Mouse (Mus musculus) T-helper 2 cell (primary cell): ENCODE results near the gene Cxcl14.

Experiments
- in situ Hi-C: fragments of 300-600 bp; cut with MboI, MseI; formaldehyde crosslinking; loops from one replicate; pipeline ENCODE4 v1.15.1; 2025; ENCODE audit warnings: high pct_unique_total_duplicates

The Cxcl14 gene

GRCm38 (mm10) chr13:56289998-56290397, 6.4 kb downstream of the Cxcl14 start:
- in situ Hi-C loops = no loop called here

GRCm38 (mm10) chr13:56289261-56289660, 7.1 kb downstream of the Cxcl14 start:
- in situ Hi-C loops = no loop called here

- in situ Hi-C loops = no loop called here
Observed at GRCm38 (mm10) chr13:56288601-56289000, 7.8 kb downstream of the Cxcl14 start.

GRCm38 (mm10) chr13:56287091-56287490, 9.3 kb downstream of the Cxcl14 start:
- in situ Hi-C loops = no loop called here

GRCm38 (mm10) chr13:56283321-56283720, 13.0 kb downstream of the Cxcl14 start:
- in situ Hi-C loops = loop anchor here (5.0 kb wide), 1 partner anchor 144 kb away; the partner anchor contains the start of gene Gm3045

- in situ Hi-C loops = loop anchor here (5.0 kb wide), 1 partner anchor 147 kb away; the partner anchor contains the start of gene Gm3045
Observed at GRCm38 (mm10) chr13:56280356-56280755, 16.0 kb downstream of the Cxcl14 start.

- in situ Hi-C loops = no loop called here
Observed at GRCm38 (mm10) chr13:56279439-56279838, 16.9 kb downstream of the Cxcl14 start.

GRCm38 (mm10) chr13:56275171-56275570, 21.2 kb downstream of the Cxcl14 start:
- in situ Hi-C loops = no loop called here

GRCm38 (mm10) chr13:56270124-56270523, 26.2 kb downstream of the Cxcl14 start:
- in situ Hi-C loops = no loop called here

GRCm38 (mm10) chr13:56267396-56267795, 29.0 kb downstream of the Cxcl14 start:
- in situ Hi-C loops = loop anchor here (5.0 kb wide), 1 partner anchor 70 kb away; no protein-coding TSS in a partner anchor

GRCm38 (mm10) chr13:56266435-56266834, 29.9 kb downstream of the Cxcl14 start:
- in situ Hi-C loops = loop anchor here (5.0 kb wide), 1 partner anchor 69 kb away; no protein-coding TSS in a partner anchor

GRCm38 (mm10) chr13:56265661-56266060, 30.7 kb downstream of the Cxcl14 start:
- in situ Hi-C loops = loop anchor here (5.0 kb wide), 1 partner anchor 68 kb away; no protein-coding TSS in a partner anchor

- in situ Hi-C loops = no loop called here
Observed at GRCm38 (mm10) chr13:56262269-56262668, 34.1 kb downstream of the Cxcl14 start.

- in situ Hi-C loops = no loop called here
Observed at GRCm38 (mm10) chr13:56260344-56260780, 36.0 kb downstream of the Cxcl14 start.

- in situ Hi-C loops = no loop called here
Observed at GRCm38 (mm10) chr13:56259926-56260250, 36.5 kb downstream of the Cxcl14 start.

GRCm38 (mm10) chr13:56259021-56259925, 37.1 kb downstream of the Cxcl14 start:
- in situ Hi-C loops = no loop called here

- in situ Hi-C loops = no loop called here
Observed at GRCm38 (mm10) chr13:56258196-56259020, 37.9 kb downstream of the Cxcl14 start.

- in situ Hi-C loops = no loop called here
Observed at GRCm38 (mm10) chr13:56257469-56258153, 38.7 kb downstream of the Cxcl14 start.

- in situ Hi-C loops = no loop called here
Observed at GRCm38 (mm10) chr13:56256716-56257299, 39.5 kb downstream of the Cxcl14 start.

GRCm38 (mm10) chr13:56253379-56253778, 43.0 kb downstream of the Cxcl14 start:
- in situ Hi-C loops = no loop called here

GRCm38 (mm10) chr13:56252783-56253182, 43.6 kb downstream of the Cxcl14 start:
- in situ Hi-C loops = no loop called here
